ENCODE assay signal across 9 mouse cellular contexts in the genomic region with DNA sequence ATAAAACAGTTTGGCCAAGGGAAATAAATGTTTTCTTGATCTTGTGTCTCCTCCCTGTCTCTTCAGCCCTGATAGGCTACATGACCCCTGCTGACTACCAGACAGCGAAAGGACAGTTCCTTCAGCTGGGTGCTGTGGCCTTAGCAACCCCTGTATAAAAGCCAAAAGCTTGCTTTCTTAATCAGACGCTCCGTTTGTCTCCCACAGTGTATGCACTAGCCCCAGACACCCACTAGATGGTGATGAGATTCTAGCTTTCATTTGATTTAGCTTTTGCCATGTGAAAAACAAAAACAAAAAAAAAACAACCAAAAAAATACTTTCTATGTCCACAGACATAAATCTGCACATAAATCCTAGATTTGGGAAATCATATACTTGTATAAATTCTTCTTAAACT.
DNase-seq lines count a peak whose midpoint lies in the region; ATAC-seq and TF ChIP-seq lines count a peak whose summit lies in the region.
"Had no signal": no experiment of that assay in that cellular context is flagged by ENCODE, and none has a peak within 500 bp of the region (broad histone marks: within the 10 kb centered on the region; RNA-seq: fewer than 3 reads in every experiment).

No protein-coding gene starts in this region.

- DNase-seq in kidney, adult 2 months, result peak; percentile 69
- DNase-seq in ES-CJ7 (ENCODE audit: low read depth, low spot score) (peak; percentile 3), Patski (ENCODE audit: low read depth, low spot score) (no peak)
- DNase-seq in kidney, postnatal 10 days, result peak; percentile 66
- DNase-seq in thymus, postnatal 14 days, result no peak
- DNase-seq in spleen, adult 18-20 months, result no peak

- CTCF ChIA-PET in Patski (lab: Charles Lee), result interaction anchor here (0.8 to 2.0 kb wide), 6 partner anchors 31 to 1057 kb away, joined by 3 to 9 read pairs (median 3); no protein-coding TSS in a partner anchor

- no peaks in the 10 kb centered on the region for H3K27me3 ChIP-seq in kidney, adult 2 months (replicated peaks; ENCODE audit: control insufficient read depth, insufficient read depth, low read length)
- H3K27me3 ChIP-seq in kidney, embryonic 15.5 days, result no peaks in the 10 kb centered on the region
- no peaks in the 10 kb centered on the region for H3K27me3 ChIP-seq in Patski
- H3K27me3 ChIP-seq: stomach, embryonic 15.5 days had no signal

- POLR2A ChIA-PET in Patski (lab: Charles Lee), result interaction anchor here (0.6 kb wide), 1 partner anchor 524 kb away, joined by 3 read pairs; no protein-coding TSS in a partner anchor

- H3K27ac ChIP-seq in kidney, adult 2 months (ENCODE audit: insufficient read depth, low read depth, low read length), result no peak overlapping the region
- no peak overlapping the region for H3K27ac ChIP-seq in kidney, embryonic 15.5 days
- H3K27ac ChIP-seq: macrophage; stomach, embryonic 15.5 days had no signal

- H3K36me3 ChIP-seq in kidney, adult 2 months (ENCODE audit: control insufficient read depth, insufficient read depth, low read length), result no peaks in the 10 kb centered on the region
- no peaks in the 10 kb centered on the region for H3K36me3 ChIP-seq in kidney, embryonic 15.5 days
- H3K36me3 ChIP-seq: stomach, embryonic 15.5 days had no signal

- no peaks in the 10 kb centered on the region for H3K9me3 ChIP-seq in kidney, embryonic 15.5 days (replicated peaks)
- H3K9me3 ChIP-seq: stomach, embryonic 15.5 days had no signal

- no peak for TF ChIP-seq CTCF in kidney, adult 2 months (conservative IDR thresholded peaks at IDR 0.05; ENCODE audit: insufficient read depth, insufficient read length, low read depth, low read length)
- peak; percentile 21 for TF ChIP-seq CTCF in Patski (IDR thresholded peaks at IDR 0.05)

- no peak for ATAC-seq in kidney, embryonic 15.5 days (replicated peaks; ENCODE audit: low FRiP score)
- no peak for ATAC-seq in Patski

- no peaks in the 10 kb centered on the region; the same call in 1 of the 2 replicates for H3K4me1 ChIP-seq in kidney, adult 2 months (ENCODE audit: control insufficient read depth, insufficient read depth, low read length)
- peaks cover 15% of the 10 kb centered on the region; the same call in 1 of the 2 replicates for H3K4me1 ChIP-seq in kidney, embryonic 15.5 days
- H3K4me1 ChIP-seq: stomach, embryonic 15.5 days had no signal

- H3K9ac ChIP-seq in kidney, embryonic 15.5 days, result no peak overlapping the region
- H3K9ac ChIP-seq: stomach, embryonic 15.5 days had no signal

- in situ Hi-C loops in Patski (cut with MboI; ENCODE audit: low pct_unique_long_range_greater_than_20kb), result loop anchor here (5.0 to 10.0 kb wide), 4 partner anchors 552 to 1054 kb away; no protein-coding TSS in a partner anchor

- TF ChIP-seq POLR2A in kidney, adult 2 months (IDR thresholded peaks at IDR 0.05; ENCODE audit: low read depth, low read length), result no peak

- H3K4me3 ChIP-seq in kidney, adult 2 months (ENCODE audit: insufficient read depth, low read depth, low read length), result no peak overlapping the region
- H3K4me3 ChIP-seq in kidney, embryonic 15.5 days (replicated peaks), result no peak overlapping the region
- H3K4me3 ChIP-seq: stomach, embryonic 15.5 days had no signal

- no peak overlapping the region for H3K4me2 ChIP-seq in kidney, embryonic 15.5 days
- H3K4me2 ChIP-seq: stomach, embryonic 15.5 days had no signal

- WGBS in kidney, adult 2 months, result 32% methylated on average over 3 of the region's 3 CpGs
- WGBS in kidney, embryonic 15.5 days, result 40% methylated on average over 3 of the region's 3 CpGs

Comparison
In these comparisons a context has a peak if more than half of its experiments do, and no peak if none do; other contexts are left out.
1. DNase-seq: peak in kidney, adult 2 months (single experiment), ES-CJ7 (single experiment) and kidney, postnatal 10 days (single experiment); none in Patski (single experiment), thymus, postnatal 14 days (single experiment) and spleen, adult 18-20 months (0 of 2).